In genomic region chr8:108885861-108886260, GRCm38 (mm10) we compare ENCODE assay signal across 8 mouse cellular contexts.
DNase-seq lines count a peak whose midpoint lies in the region; ATAC-seq and TF ChIP-seq lines count a peak whose summit lies in the region.
"Had no signal": no experiment of that assay in that cellular context is flagged by ENCODE, and none has a peak within 500 bp of the region (broad histone marks: within the 10 kb centered on the region; RNA-seq: fewer than 3 reads in every experiment).

No protein-coding gene starts in this region.

- ATAC-seq in intestine, embryonic 15.5 days = no peak
- ATAC-seq in intestine, postnatal 0 days = no peak
- no peak for ATAC-seq in hindbrain, embryonic 15.5 days (ENCODE audit: low FRiP score, low read depth)

- no peaks in the 10 kb centered on the region for H3K27me3 ChIP-seq in intestine, embryonic 15.5 days (replicated peaks)
- no peaks in the 10 kb centered on the region for H3K27me3 ChIP-seq in intestine, postnatal 0 days (replicated peaks; ENCODE audit: control insufficient read depth, insufficient read depth, low read length)
- H3K27me3 ChIP-seq in hindbrain, embryonic 15.5 days = no peaks in the 10 kb centered on the region

- peak; percentile 66 for DNase-seq in retina, embryonic 14.5 days (ENCODE audit: low spot score)
- DNase-seq in left cerebral cortex, adult 2 months (ENCODE audit: extremely low spot score in 1 of 2, low spot score in 2 of 2) = no peak
- no peak for DNase-seq in spleen, postnatal 36 days (ENCODE audit: low spot score in 2 of 2)

- peaks cover 38% of the 10 kb centered on the region for H3K4me1 ChIP-seq in intestine, embryonic 15.5 days (replicated peaks)
- H3K4me1 ChIP-seq in intestine, postnatal 0 days (replicated peaks; ENCODE audit: control insufficient read depth, insufficient read depth, low read length) = no peaks in the 10 kb centered on the region
- peaks cover 3% of the 10 kb centered on the region for H3K4me1 ChIP-seq in embryonic fibroblast, embryonic 13.5 days (ENCODE audit: control insufficient read depth, insufficient read depth, low read length)
- peaks cover 53% of the 10 kb centered on the region for H3K4me1 ChIP-seq in hindbrain, embryonic 15.5 days (replicated peaks)

- H3K9ac ChIP-seq in intestine, embryonic 15.5 days = no peak overlapping the region
- H3K9ac ChIP-seq in intestine, postnatal 0 days (ENCODE audit: low read depth, low read length) = no peak overlapping the region
- no peak overlapping the region for H3K9ac ChIP-seq in hindbrain, embryonic 15.5 days
- H3K9ac ChIP-seq: liver, postnatal 0 days had no signal

- no peak overlapping the region for H3K4me2 ChIP-seq in intestine, embryonic 15.5 days (replicated peaks)
- no peak overlapping the region for H3K4me2 ChIP-seq in intestine, postnatal 0 days (replicated peaks; ENCODE audit: low read depth)
- no peak overlapping the region for H3K4me2 ChIP-seq in hindbrain, embryonic 15.5 days

- H3K4me3 ChIP-seq in intestine, embryonic 15.5 days (replicated peaks) = no peak overlapping the region
- H3K4me3 ChIP-seq in intestine, postnatal 0 days (ENCODE audit: low read depth, low read length) = no peak overlapping the region
- H3K4me3 ChIP-seq in embryonic fibroblast, embryonic 13.5 days (ENCODE audit: insufficient read depth, low read length) = no peak overlapping the region
- no peak overlapping the region for H3K4me3 ChIP-seq in hindbrain, embryonic 15.5 days
- H3K4me3 ChIP-seq in left cerebral cortex, adult 2 months = no peak overlapping the region

- intact Hi-C loops in left cerebral cortex, adult 2 months (cut with DNase I) = loop anchor here (1.0 to 5.0 kb wide), 4 partner anchors 25 to 651 kb away; no protein-coding TSS in a partner anchor

- TF ChIP-seq POLR2A in embryonic fibroblast, embryonic 13.5 days (IDR thresholded peaks at IDR 0.05; ENCODE audit: low read depth, low read length) = no peak

- 0 out of 2 replicates have a peak overlapping the region, but pooled peaks have one; percentile 42 for H3K27ac ChIP-seq in intestine, embryonic 15.5 days
- H3K27ac ChIP-seq in intestine, postnatal 0 days (ENCODE audit: low read depth, low read length) = no peak overlapping the region
- peak overlapping the region; percentile 79 for H3K27ac ChIP-seq in embryonic fibroblast, embryonic 13.5 days (ENCODE audit: insufficient read depth, low read length)
- H3K27ac ChIP-seq in hindbrain, embryonic 15.5 days (replicated peaks) = peak overlapping the region; percentile 70
- no peak overlapping the region for H3K27ac ChIP-seq in left cerebral cortex, adult 2 months

- WGBS in intestine, embryonic 15.5 days = 72% methylated on average over 12 of the region's 12 CpGs
- 77% methylated on average over 12 of the region's 12 CpGs for WGBS in intestine, postnatal 0 days
- 22% methylated on average over 12 of the region's 12 CpGs for WGBS in hindbrain, embryonic 15.5 days

- no peaks in the 10 kb centered on the region for H3K9me3 ChIP-seq in intestine, embryonic 15.5 days
- H3K9me3 ChIP-seq in intestine, postnatal 0 days (ENCODE audit: control insufficient read depth) = no peaks in the 10 kb centered on the region
- no peaks in the 10 kb centered on the region for H3K9me3 ChIP-seq in hindbrain, embryonic 15.5 days

- no peak for TF ChIP-seq CTCF in intestine, postnatal 0 days (IDR thresholded peaks at IDR 0.05; ENCODE audit: low read depth)
- TF ChIP-seq CTCF in embryonic fibroblast, embryonic 13.5 days (IDR thresholded peaks at IDR 0.05; ENCODE audit: borderline replicate concordance, insufficient read depth, low read length) = no peak
- TF ChIP-seq CTCF in left cerebral cortex, adult 2 months (IDR thresholded peaks at IDR 0.05) = no peak

- no peaks in the 10 kb centered on the region for H3K36me3 ChIP-seq in intestine, embryonic 15.5 days
- H3K36me3 ChIP-seq in intestine, postnatal 0 days (ENCODE audit: control insufficient read depth, insufficient read depth) = no peaks in the 10 kb centered on the region
- no peaks in the 10 kb centered on the region for H3K36me3 ChIP-seq in hindbrain, embryonic 15.5 days

Comparison
In these comparisons a context has a peak if more than half of its experiments do, and no peak if none do; other contexts are left out.
1. H3K27ac ChIP-seq: peak in intestine, embryonic 15.5 days (single experiment), embryonic fibroblast, embryonic 13.5 days (single experiment) and hindbrain, embryonic 15.5 days (single experiment); none in intestine, postnatal 0 days (single experiment) and left cerebral cortex, adult 2 months (single experiment).